Mouse (Mus musculus): ENCODE data around the gene Lmln. TPM values are rescaled to one million over a fixed set of nuclear protein-coding genes. Genes with fewer than 3 reads are reported as not detected.
A peak's percentile ranks its signal among the peaks of the same experiment; 100 is the strongest.
"Not testable (repeated sequence)": the region's sequence is repeated elsewhere in the genome, so short reads cannot be mapped to it uniquely, and the experiment has no call there.

Gene Lmln
- total RNA-seq, 1 experiment from 2014 or later, result 11.0 TPM

DNA sequence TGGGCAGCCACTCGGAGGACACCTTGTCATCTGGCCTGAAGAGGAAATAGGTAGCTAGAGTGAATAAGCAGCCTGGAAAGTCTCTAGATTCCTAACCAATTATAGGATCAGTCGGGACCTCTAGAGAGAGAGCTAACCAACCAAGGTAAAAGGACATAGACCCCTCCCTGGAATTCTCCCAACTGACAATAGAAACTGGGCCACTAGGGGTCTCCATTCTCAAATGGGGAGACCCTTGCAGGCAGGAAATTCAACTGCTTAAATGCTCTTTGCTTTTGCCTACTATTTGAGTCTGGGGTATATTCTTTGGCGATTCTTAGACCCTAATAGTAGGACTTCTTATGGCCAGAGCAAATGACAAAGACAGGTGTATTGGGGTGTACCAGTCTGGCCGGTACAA is 72.8 kb downstream of the Lmln start:
- DNase-seq, result no peak

DNA sequence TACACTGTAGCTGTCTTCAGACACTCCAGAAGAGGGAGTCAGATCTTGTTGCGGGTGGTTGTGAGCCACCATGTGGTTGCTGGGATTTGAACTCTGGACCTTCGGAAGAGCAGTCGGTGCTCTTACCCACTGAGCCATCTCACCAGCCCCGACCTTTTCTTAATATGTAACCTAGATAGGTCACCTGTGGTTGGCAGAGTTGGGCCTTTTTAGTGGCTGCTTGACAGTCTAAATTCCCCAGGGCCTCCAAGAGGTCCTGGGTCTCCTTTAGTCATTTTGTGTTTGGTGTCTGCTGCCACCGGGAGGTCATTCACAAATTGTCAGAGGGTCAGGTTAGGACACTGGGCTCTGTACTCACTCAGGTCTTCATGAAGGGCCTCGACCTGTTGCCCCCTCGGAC is 76.7 kb downstream of the Lmln start:
- not testable (repeated sequence) for DNase-seq

DNA sequence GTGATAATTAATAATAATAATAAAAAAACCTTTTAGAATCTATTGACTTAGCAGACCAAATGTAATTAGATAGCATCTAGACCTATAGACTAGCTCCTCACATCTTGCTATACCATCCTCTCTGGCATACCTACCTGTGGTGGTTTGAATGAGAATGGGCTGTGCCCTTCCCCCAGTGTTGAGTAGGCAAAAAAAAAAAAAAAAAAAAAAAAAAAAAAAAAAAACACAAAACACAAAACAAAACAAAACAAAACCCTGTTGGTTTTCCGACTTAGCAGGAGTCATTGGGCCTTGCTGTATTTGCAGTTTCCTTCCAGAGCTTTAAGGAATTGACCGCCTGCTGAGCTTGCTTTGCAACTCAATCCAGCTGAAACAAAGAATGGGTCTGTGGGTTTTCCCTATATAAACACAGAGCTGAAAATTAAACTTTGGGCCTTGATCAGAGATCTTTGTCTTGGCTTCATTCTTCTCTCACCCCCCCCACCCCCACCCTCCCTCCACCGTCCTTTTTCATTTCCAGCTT is 79.5 kb downstream of the Lmln start:
- no peak for DNase-seq

DNA sequence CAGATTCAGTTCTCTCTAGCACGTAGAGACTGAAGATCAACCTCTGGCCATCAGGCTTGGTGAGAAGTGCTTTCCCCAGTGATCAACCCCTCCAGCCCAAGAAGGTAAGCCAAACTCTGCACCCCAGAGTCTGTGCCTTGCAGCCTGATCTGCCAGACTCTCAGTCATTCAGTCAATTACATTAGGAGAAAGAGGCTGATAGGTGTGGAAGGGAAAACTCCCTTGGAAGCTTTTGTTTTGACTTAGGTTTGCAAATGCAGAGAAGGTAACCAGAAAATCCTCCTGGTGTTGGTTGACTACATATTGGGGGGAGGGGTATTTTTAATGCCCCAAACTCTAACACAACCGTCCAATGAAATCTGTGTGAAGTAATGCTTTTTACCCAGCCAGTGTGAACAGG is 81.1 kb downstream of the Lmln start:
- no peak for DNase-seq

DNA sequence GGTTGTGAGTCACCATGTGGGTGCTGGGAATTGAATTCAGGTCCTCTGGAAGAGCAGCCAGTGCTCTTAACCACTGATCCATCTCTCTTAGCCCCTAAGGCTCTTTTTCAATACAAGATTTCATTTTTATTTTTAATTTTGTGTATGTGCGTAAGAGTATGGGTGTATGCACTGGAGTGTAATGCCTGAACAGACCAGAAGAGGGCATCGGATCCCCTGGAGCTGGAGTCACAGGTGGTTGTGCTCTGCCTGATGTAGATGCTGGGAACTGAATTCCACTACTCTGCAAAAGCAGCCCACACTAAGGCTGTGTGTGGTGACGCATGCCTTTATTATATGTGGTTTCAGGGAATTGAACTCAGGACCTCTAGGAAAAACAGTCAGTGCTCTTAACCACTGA is 83.9 kb downstream of the Lmln start:
- no peak for DNase-seq

DNA sequence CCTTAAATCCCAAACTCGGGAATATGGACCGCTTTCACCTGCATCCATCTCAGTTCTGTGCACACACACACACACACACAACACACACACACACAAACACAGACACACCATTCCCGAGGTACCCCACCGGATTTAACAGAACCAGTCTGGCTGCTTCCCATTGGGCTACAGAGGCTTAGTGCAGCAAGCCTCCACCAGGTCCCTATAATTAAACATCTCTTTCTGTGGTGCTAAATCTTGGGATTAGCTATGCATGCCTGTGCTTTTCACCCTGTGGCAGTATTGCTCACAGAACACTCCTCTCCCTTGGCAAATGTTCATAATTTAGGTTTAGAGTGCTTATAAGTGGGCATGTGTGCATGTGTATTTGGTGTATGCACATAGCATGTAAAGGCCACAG is 85.8 kb downstream of the Lmln start:
- DNase-seq, result no peak

DNA sequence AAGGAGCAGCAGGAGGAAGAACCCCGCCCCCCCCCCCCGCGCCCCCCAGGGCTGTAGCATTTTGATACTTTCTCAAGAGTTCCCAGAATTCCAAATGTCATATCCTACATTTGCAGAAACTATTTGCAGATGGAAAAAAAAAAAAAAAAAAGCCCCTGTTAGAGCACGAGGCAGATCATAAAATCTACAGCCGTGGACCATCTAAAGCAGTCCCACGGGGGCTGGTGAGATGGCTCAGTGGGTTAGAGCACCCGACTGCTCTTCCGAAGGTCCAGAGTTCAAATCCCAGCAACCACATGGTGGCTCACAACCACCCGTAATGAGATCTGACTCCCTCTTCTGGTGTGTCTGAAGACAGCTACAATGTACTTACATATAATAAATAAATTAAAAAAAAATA is 88.6 kb downstream of the Lmln start:
- not testable (repeated sequence) for DNase-seq

DNA sequence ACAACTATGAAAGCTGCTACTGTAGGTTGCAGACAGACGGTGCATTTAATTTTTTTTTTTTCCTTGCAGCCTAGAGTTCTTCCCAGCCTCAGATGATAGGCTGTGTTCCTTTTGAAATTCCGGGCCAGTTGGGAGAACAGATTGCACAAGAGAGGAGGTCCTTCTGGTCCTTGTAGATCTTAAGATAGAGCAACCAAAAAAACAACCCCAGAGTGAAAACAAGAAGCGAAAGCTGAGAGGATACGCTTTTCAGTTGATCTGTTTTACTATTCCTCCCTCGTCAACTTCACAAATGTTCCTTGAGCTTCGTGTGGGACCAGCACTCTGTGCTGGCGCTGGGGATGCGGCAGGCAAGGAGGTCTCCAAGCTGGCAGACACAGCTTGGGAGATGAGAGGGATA is 89.2 kb downstream of the Lmln start:
- DNase-seq, result no peak

DNA sequence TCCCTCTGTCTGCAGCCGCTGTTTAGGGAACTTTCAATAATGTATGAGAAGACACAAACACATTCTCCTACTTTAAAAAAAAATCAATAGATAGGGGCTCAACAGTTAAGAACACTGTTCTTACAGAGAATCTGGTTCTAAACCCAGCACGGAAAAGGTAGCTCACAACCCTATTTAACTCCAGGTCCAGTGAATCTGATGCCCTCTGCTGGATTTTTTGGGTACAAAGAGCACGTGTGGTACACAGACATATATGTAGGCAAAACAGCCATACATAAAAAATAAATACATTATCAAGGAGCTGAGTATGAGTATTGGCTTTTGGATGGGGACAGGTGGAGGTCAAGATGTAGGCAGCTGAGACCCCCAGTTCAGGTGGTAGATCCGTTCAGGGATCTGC is 92.7 kb downstream of the Lmln start:
- DNase-seq, result peak; percentile 46

DNA sequence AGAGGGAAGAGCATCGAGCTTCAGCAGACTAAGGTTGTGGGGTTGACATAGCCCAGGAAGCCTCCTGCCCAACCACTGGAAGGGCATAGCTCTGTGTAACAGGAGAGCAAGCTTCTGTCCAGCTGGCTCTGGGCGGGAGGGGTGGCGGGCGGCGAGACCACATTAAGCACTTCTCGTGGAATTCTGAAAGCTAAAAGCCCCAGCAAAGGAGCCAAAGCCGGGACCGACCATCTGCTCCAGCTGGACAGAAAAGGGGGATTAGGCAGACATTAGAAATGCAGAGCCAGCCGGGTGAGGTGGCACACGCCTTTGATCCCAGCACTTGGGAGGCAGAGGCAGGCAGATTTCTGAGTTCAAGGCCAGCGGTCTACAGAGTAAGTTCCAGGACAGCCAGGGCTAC is 95.7 kb downstream of the Lmln start:
- no peak for DNase-seq

DNA sequence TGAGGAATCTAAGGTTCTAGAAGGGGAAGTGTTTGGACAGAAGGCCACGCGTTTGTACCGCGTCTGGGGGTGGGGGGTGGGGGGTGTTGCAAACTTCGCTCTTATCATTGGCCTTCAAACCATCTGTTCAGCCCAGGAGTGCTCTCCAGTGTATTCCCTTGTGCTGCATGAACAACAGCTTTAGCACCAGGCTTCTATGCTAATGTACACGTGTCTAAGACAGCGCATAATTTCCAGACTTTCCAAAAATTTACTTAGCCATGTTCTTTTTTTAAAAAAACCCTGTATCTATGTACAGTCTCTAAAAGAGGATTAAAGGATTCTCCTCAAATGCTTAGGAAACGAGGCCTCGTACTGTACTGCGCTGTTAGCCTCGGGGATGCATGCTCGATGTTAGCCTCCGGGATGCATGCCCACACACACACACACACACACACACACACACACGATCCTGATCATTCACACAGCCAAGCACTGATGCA is 96.3 kb downstream of the Lmln start:
- no peak for DNase-seq

DNA sequence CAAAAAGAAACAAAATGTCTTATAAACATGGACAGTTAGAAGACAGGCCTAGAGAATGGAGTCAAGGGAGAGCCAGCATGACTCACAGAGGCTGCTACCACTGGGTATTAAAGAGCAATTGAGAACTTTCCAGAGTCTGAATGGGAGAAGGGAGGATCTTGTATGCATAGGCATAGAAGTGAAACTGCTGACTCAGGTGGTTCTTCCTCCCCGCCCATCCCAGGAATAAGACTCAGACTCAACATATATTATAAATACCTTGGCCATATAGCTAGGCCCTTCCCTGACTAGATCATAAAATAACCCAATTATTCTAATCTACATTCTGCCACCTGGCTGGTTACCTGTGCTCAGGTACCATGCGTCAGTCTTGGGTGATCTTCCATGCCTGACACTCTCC is 97.0 kb downstream of the Lmln start:
- DNase-seq, result no peak

DNA sequence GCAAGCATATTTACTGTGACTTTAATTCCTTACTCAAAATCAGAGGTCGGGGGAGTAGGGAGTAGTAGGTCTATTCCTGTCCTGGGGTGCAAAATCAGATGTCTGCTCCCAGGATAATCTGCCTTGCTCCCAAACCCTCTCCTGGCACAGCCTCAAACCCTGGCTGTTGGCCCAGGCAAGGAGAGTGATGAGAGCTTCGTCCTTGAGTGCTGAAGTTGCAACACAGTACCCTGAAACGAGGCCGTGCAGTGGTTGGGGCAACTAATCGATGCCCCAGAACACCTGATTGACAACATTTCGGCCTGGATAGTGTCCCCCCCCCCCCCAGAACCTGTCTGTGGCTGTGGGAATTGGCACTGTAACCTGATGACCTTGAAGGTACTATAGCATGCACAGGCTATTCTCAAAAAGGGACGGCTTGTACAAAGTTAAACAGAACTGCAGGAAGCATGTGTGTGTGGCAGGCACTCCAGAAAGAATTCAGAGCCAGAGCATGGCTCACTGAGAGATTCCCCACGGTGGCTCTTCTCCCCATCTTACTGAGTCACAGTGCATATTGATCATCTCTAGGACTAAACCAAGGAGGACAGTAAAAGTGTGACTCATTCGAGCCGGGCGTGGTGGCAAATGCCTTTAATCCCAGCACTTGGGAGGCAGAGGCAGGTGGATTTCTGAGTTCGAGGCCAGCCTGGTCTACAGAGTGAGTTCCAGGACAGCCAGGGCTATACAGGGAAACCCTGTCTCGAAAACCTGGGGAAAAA is 101.2 kb downstream of the Lmln start:
- peak; percentile 90 for DNase-seq

DNA sequence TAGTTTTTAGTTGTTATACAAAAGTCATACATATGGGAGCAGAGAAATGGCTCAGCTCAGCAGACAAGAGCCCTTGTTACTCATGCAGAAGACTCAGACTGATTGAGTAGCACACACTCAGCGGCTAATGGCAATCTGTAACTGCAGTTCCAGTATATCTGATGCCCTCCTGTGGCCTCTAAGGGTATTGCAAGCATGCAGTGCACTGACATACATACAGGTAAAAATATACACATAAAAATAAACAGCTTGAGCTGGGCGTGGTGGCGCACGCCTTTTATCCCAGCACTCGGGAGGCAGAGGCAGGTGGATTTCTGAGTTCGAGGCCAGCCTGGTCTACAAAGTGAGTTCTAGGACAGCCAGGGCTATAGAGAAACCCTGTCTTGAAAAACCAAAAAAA is 104.0 kb downstream of the Lmln start:
- DNase-seq, result peak; percentile 66

DNA sequence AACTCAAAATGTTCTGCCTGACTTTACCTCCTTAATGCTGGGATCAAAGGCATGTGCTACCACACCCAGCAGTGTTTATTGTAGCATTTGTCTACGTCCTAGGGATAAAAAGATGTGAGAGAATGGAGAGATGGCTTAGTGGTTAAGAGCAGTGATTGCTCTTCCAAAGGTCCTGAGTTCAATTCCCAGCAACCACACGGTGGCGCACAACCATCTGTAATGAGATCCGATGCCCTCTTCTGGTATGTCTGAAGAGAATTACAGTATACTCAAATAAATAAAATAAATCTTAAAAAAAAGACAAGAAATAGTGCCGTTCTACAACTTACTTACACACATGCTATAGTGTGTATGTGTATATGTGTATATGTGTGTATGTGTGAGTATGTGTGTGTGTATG is 105.2 kb downstream of the Lmln start:
- no peak for DNase-seq

DNA sequence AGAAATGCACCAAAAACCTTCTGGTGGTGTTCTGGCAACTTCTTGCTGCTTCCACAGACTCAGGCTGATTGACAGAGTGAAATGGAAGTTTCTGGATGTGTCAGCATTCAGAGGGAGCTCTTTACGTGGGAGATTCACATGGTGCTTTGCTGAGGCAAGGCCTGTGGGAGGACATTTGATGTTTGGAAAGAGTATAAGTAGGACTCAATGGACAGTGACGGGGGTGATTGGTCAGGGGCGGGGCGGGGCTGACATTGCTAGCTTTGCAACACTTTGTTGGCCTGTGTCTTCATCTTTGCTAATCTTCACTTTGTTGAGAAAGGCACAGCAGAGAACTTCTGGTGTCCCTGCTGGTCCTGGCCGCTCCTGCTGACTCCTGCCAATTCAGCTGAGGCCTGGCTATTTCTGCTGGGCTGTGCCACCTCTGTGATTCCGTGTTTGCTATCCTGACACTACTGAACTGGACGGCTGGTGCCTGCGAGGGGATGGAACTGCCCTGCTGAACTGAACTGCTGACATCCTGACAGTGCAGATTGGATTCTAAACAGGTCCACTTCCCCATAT is 107.2 kb downstream of the Lmln start:
- DNase-seq, result peak; percentile 46

DNA sequence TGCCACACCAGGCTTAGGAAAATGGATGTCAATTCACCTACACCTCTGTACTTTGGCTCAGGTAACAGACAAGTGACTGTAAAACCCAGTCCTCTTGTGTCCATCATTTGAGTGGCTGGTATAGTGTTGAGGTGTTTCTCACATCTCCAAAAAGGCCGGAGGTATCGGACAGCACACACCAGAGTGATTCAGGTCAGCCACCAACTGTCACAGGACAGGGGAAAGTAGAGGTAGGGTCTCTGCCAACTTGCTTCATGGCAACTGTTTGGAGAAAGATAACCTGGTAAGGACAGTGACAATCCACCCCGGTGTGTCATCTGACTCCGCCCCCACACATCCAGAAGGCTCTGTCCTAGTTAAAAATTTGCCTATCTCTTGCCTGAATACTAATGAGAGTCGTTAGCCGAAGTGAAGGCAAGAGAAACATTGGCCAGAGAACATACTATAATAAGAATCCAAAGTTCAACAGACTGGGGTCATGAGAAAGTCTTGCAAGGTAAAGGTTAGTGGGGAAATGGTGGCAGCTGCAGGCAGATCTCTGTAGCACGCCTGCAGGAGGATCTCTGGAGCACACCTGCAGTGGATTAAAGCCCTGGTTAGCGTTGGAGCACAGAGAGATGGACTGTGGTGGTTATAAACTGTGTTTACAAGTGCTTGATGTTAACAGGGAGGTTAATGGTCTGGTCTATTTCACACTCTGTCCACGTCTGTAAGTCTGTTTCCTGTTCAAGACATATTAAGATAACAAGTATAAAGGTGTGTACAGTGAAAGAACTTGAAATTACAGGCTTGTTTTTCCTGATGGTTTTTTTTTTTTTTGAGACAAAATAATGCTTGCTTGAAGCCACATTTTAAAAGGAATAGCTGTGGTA is 108.6 kb downstream of the Lmln start:
- DNase-seq, result no peak

DNA sequence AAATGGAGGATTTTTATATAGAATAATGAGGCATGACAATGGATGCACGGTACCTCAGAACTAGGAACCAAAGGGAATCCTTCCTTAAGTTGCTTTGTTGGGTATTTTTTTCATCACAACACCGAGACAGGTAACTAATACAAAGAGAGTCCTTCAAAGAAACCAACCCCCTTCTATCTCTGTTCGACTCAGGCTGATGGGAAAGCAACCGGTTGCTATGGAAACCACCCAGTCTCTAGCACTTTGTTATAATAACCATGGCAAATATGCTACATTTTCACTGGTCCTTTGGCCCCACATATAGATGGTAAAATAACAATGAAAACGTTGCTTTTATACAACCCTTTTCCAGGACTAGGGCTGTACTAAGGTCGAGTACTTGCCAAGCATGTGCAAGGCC is 109.5 kb downstream of the Lmln start:
- DNase-seq, result no peak

DNA sequence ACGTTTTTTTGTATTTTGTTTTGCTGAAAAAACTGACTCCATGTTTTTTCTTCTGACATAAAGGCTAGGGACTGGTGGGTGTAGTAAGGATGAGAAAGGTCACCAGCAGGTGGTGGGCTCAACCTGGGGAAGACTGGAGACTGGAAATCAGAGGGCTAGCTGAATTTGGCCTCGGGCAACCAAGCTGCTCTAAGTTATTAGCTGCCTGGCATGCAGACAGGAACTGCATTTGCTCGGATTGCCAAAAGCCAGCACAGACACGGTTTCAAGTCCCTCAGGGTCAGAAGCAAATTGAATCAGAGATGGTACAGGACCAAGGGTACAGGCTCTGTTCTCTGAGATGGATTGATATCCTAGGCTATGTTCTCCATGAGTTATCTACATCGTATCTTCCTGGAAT is 110.8 kb downstream of the Lmln start:
- peak; percentile 59 for DNase-seq

DNA sequence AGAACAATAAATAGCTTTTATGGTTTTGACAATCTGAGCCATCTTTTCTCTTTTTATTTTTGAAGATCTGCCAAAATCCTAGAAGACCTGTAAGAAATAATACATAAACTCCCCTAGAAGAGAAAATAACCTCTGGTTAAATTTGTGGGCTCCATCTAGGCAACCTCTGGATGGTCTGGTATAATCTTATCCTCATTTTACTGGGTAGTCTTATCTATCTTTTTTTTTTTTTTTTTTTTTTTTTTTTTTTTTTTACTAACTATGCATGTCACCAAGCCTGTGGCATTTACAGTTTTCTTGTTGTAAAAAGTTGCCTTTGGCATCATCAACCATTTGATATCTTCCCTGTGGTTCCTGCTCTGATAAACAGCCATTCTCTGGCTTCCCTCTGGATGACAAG is 112.4 kb downstream of the Lmln start:
- DNase-seq, result no peak

DNA sequence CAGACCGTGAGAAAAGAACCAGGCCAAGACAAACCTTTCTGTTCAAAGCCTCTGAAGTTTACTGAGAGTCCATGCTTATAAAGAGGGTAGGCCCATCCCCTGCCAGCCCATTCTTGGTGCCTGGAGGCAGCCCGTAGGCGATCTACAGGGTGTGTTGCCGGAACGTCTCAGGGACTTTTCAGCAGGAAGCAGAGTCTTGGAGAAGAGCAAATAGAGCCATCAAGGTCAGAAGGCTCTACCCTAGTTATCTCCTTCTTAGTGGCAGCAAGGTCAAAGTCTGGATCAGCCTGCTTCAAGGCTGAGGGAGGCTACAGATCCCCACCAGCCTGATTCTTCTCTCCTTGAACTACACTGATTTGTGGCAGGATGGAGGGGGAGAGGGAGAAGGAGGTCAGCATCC is 114.5 kb downstream of the Lmln start:
- not testable (repeated sequence) for DNase-seq

All from adrenal gland, postnatal 14 days (tissue).